Mouse (Mus musculus) neural tube, embryonic 13.5 days (tissue): ENCODE results near the gene Esm1. TPM values are rescaled to one million over a fixed set of nuclear protein-coding genes. Genes with fewer than 3 reads are reported as not detected.

ENCODE experiments used
- ATAC-seq: fragments of 200-750 bp; cut with Nextera tagmentation; 2 replicates; pipeline ENCODE4 v1.8.0; 2017; ENCODE audit warnings: low read depth, mild to moderate bottlenecking, moderate TSS enrichment, moderate library complexity
- H3K27ac ChIP-seq: fragments of 300-500 bp; sonication (generic); replicated peaks from 2 replicates; pipeline ENCODE4 v1.5.1; 2015; ENCODE audit warnings: moderate library complexity, mild to moderate bottlenecking, inconsistent platforms
- H3K27me3 ChIP-seq: fragments of 300-500 bp; sonication (generic); 2 replicates; pipeline ENCODE4 v1.6.1; 2015; ENCODE audit warnings: mild to moderate bottlenecking, inconsistent platforms
- H3K36me3 ChIP-seq: fragments of 300-500 bp; sonication (generic); 2 replicates; pipeline ENCODE4 v1.6.1; 2015; ENCODE audit warnings: mild to moderate bottlenecking, inconsistent platforms
- H3K4me1 ChIP-seq: fragments of 300-500 bp; sonication (generic); replicated peaks from 2 replicates; pipeline ENCODE4 v1.6.1; 2015; ENCODE audit warnings: inconsistent platforms
- H3K4me2 ChIP-seq: fragments of 300-500 bp; sonication (generic); 2 replicates; pipeline ENCODE4 v1.6.1; 2015; ENCODE audit warnings: inconsistent platforms, mild to moderate bottlenecking, moderate library complexity
- H3K4me3 ChIP-seq: fragments of 300-500 bp; sonication (generic); 2 replicates; pipeline ENCODE4 v1.5.1; 2015; ENCODE audit warnings: mild to moderate bottlenecking, inconsistent platforms
- H3K9ac ChIP-seq: fragments of 300-500 bp; sonication (generic); 2 replicates; pipeline ENCODE4 v1.6.1; 2015; ENCODE audit warnings: moderate library complexity, mild to moderate bottlenecking, inconsistent platforms
- H3K9me3 ChIP-seq: fragments of 300-500 bp; sonication (generic); 2 replicates; pipeline ENCODE4 v1.6.1; 2016; ENCODE audit warnings: inconsistent platforms
- WGBS: fragments of 180-500 bp; shearing (Covaris S2); methylation state at CpG from one replicate; pipeline ENCODE4 v1.1.7; 2015; 5-methylcytosine and 5-hydroxymethylcytosine counted together
- polyA plus RNA-seq: library from polyadenylated mRNA; unstranded; fragments of >200 nt; fragmentation: Nextera tagmentation; extraction: Ambion mirVana; gene quantifications from 2 replicates; pipeline ENCODE4 v1.2.1, GENCODE M21; 2015

Esm1 gene
- polyA plus RNA-seq, 1 experiment from 2014 or later: 1.5 TPM

DNA sequence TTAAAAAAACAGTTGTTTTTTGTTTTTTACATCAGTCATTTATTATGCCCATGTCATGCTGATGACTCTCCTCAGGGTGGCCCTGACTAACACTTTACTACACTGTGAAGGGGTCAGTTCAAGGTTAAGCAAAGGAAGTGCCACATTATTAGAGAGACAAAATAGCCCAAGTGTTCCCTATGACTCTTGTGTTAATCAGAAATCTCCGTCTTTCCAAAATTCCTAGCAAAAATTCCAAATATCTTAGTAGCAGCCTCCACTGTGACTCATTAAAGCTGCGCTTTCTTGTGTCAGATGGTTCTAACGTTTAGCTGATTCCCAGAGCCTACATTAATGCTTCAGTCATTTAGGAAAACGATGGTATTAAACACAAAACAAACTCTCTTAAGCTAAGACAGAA lies 7.3 kb upstream of the Esm1 start:
- no peak for ATAC-seq
- Histone ChIP-seq H3K27me3 (no peaks in the 10 kb centered on the region), H3K9ac (no peak overlapping the region), H3K27ac (no peak overlapping the region), H3K36me3 (no peaks in the 10 kb centered on the region), H3K4me1 (no peaks in the 10 kb centered on the region), H3K4me3 (no peak overlapping the region), H3K4me2 (no peak overlapping the region), H3K9me3 (no peaks in the 10 kb centered on the region)
- 67% methylated on average over 4 of the region's 4 CpGs for WGBS

DNA sequence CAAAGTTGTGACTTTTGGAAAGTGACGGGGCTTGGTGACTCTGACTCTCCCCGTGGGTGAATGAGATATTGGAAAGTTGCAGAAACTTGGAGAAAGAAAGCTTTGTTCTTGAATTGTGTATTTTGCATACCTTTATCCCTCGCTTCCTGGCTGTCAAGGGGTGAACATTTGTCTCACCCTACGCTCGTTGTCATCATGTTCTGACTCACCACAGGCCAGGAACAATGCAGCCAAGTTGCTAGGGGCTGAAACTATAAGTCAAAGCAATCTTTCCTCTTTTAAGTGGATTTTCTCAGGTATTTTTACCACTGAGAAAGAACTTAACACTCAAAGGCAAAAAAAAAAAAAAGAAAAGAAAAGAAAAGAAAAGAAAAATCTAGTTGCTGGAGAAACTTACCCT lies 6.3 kb upstream of the Esm1 start:
- no peaks in the 10 kb centered on the region for H3K9me3 ChIP-seq
- H3K27me3 ChIP-seq: no peaks in the 10 kb centered on the region
- WGBS: 61% methylated on average over 5 of the region's 5 CpGs
- no peak overlapping the region for H3K27ac ChIP-seq
- no peak for ATAC-seq
- no peak overlapping the region for H3K9ac ChIP-seq
- H3K4me3 ChIP-seq: no peak overlapping the region
- no peaks in the 10 kb centered on the region for H3K36me3 ChIP-seq
- no peaks in the 10 kb centered on the region for H3K4me1 ChIP-seq
- no peak overlapping the region for H3K4me2 ChIP-seq

DNA sequence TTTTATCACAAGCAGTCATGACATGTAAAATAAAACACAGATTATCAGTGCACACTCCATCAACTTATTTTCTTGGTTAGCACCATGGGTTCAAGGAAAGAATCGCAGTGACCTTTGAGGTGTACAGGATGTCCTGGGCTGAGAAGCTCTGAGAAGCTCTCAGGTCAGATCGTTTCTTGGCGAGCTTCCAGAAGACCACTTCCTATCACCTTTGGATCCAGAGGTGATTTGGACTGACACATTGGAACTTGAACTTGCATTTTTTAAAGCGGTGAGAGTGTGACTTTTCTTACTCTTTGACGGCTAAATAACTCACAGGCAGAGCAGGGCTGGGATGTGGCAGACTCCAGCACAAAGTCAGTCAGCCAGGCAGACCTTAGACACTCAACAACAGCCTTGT lies 4.1 kb upstream of the Esm1 start:
- Histone ChIP-seq H3K27ac (no peak overlapping the region), H3K4me3 (no peak overlapping the region), H3K27me3 (0 out of 2 replicates have a peak, but pooled peaks cover 3% of the 10 kb centered on the region), H3K9me3 (no peaks in the 10 kb centered on the region), H3K36me3 (no peaks in the 10 kb centered on the region), H3K4me2 (no peak overlapping the region), H3K9ac (no peak overlapping the region), H3K4me1 (no peaks in the 10 kb centered on the region; the same call in 1 of the 2 replicates)
- 95% methylated on average over 5 of the region's 5 CpGs for WGBS
- no peak for ATAC-seq

DNA sequence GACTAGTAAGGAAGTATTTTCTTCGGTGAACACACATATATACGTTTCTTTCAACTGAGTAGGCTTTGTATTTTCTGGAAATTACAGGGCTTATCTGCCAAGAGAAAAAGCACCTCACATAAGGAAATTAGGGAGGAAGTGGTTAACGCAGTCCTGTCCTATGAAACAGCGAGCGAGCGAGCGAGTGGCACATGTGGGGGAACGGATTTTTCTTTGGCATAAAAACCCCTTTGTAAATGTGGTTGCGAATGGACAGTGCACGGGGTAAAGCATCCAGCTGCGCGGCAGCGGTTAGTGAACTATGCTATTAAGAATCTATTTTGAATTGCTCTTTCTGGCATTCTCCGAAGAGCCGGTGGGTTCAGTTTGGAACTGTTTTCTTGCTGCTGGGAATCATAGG lies 1.9 kb downstream of the Esm1 start:
- Histone ChIP-seq H3K9me3 (no peaks in the 10 kb centered on the region), H3K4me2 (no peak overlapping the region), H3K36me3 (no peaks in the 10 kb centered on the region), H3K27me3 (0 out of 2 replicates have a peak, but pooled peaks cover 8% of the 10 kb centered on the region), H3K4me1 (no peaks in the 10 kb centered on the region; the same call in 1 of the 2 replicates), H3K4me3 (no peak overlapping the region), H3K9ac (no peak overlapping the region), H3K27ac (no peak overlapping the region)
- ATAC-seq: no peak
- WGBS: 78% methylated on average over 15 of the region's 15 CpGs

DNA sequence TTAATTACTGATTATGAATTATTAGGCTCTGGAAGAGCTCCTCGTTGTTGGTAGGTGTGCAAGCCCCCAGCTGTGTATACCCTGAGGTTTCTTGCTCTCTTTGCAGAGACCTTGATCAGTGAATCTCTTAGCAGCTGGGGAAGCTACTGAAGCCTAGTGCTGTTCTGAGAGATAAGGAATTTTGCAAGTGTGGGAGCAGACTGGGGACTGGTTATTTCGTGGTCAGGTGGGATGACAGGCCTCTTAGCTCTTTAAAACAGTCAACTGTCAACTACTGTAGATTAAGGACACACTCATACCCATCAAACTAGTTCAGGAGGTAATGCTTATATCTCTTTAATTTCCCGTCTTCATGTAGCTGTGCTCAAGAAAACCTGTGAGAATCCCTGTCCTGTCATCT lies 2.9 kb downstream of the Esm1 start:
- 0 out of 2 replicates have a peak, but pooled peaks cover 8% of the 10 kb centered on the region for H3K27me3 ChIP-seq
- H3K4me2 ChIP-seq: no peak overlapping the region
- 70% methylated on average over 3 of the region's 3 CpGs for WGBS
- no peak overlapping the region for H3K9ac ChIP-seq
- no peaks in the 10 kb centered on the region for H3K36me3 ChIP-seq
- no peaks in the 10 kb centered on the region for H3K9me3 ChIP-seq
- no peaks in the 10 kb centered on the region; the same call in 1 of the 2 replicates for H3K4me1 ChIP-seq
- no peak overlapping the region for H3K27ac ChIP-seq
- H3K4me3 ChIP-seq: no peak overlapping the region
- no peak for ATAC-seq

DNA sequence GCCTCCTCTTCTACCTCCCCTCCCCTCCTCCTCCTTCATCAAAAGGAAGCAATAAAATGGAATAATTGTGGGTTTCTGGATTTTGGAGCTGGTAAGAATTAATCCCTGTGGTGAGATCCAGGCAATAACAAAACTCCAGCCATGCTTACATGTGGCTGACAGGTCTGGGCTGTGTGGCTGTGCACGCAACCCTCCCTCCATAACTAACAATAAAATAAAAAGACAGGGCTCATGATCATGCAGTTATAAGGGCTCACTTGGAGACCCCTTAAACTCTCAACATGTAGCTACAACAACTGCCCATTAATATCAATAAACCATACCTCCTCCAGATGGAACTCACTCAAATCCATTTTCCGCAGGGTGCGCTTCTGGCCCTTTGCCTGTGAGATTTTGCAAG lies 4.4 kb downstream of the Esm1 start:
- Histone ChIP-seq H3K36me3 (no peaks in the 10 kb centered on the region), H3K4me1 (no peaks in the 10 kb centered on the region; the same call in 1 of the 2 replicates), H3K4me3 (no peak overlapping the region), H3K4me2 (no peak overlapping the region), H3K27ac (no peak overlapping the region), H3K9ac (no peak overlapping the region), H3K9me3 (no peaks in the 10 kb centered on the region), H3K27me3 (0 out of 2 replicates have a peak, but pooled peaks cover 8% of the 10 kb centered on the region)
- ATAC-seq: no peak
- 87% methylated on average over 3 of the region's 3 CpGs for WGBS

DNA sequence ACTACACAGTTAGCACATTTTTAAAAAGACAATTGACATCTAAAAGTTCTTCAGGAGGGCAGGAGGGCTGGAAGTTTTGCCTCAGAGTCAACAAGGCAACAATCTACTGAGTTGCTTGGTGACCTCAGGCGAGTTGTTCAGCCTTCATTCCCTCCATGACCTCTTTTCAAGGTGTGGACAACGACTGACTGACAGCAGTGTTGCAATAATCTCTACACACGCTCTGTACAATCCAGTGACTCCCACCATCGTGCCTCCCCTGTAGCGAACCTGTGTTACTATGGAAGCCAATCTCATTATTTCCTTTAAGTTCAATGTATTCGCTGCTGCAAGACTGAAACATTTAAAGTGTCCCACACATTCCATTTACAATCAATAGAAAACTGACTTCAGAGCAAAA lies 12.4 kb downstream of the Esm1 start:
- WGBS: 84% methylated on average over 6 of the region's 6 CpGs
- Histone ChIP-seq H3K27me3 (no peaks in the 10 kb centered on the region), H3K4me2 (no peak overlapping the region), H3K9me3 (no peaks in the 10 kb centered on the region), H3K9ac (no peak overlapping the region), H3K4me1 (peaks cover 14% of the 10 kb centered on the region), H3K4me3 (no peak overlapping the region), H3K27ac (no peak overlapping the region), H3K36me3 (no peaks in the 10 kb centered on the region)
- no peak for ATAC-seq

DNA sequence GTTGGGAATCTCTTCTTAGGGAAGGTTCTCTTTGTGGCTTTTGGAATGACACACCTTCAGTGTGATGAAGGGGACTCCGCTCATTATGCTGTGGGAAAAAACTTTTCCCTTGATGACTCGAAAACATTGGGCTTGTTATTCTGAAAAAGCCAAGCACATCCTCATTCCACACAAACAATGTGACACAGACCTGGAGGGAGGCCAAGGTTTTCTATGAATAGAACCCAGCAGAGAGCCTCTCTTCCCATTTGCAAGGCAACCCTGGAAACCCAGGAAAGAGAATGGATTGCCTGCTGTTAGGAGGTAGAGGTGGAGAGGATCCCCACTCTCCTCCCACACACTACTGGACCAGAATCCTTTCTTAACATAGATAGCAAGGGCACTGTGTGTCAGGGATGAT lies 14.6 kb downstream of the Esm1 start:
- Histone ChIP-seq H3K4me3 (no peak overlapping the region), H3K36me3 (no peaks in the 10 kb centered on the region), H3K4me1 (peaks cover 14% of the 10 kb centered on the region), H3K27ac (peak overlapping the region; percentile 61; the same call in 1 of the 2 replicates), H3K27me3 (no peaks in the 10 kb centered on the region), H3K9ac (no peak overlapping the region), H3K4me2 (peak overlapping the region; percentile 28), H3K9me3 (no peaks in the 10 kb centered on the region)
- ATAC-seq: peak; percentile 62
- WGBS: 12% methylated on average over 2 of the region's 2 CpGs

DNA sequence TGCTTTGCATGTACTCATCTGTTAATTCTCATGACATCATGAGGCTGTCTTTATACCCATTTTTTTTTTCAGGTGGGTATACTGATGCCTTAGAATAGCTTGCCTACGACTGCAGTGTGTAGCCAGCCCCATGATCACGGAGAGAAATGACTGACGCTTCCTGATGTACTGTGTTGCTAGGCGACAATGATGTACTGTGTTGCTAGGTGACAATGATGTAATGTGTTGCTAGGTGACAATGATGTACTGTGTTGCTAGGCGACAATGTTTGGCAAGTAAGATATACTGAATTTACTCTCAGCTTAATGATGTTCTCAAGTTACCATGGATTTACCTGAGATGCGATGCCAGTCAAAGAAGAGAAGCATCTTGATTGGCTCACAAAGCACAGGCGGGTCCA lies 16.4 kb downstream of the Esm1 start, which contains the start of gene Gzmk:
Gene Gzmk, minus strand, starts transcription at position 98 of the 400 bp plus-strand sequence.
- 0 out of 2 replicates have a peak within 1 kb of the TSS, but pooled peaks have one; percentile 1 for H3K27ac ChIP-seq
- H3K9me3 ChIP-seq: no peaks in the 10 kb centered on the region
- H3K36me3 ChIP-seq: no peaks in the 10 kb centered on the region
- no peaks in the 10 kb centered on the region for H3K27me3 ChIP-seq
- 35% methylated on average over 7 of the region's 7 CpGs for WGBS
- no peak within 1 kb of the TSS for H3K4me3 ChIP-seq
- peaks cover 14% of the 10 kb centered on the region for H3K4me1 ChIP-seq
- no peak within 1 kb of the TSS for H3K9ac ChIP-seq
- no peak within 1 kb of the TSS for H3K4me2 ChIP-seq
- peak; percentile 95 for ATAC-seq

DNA sequence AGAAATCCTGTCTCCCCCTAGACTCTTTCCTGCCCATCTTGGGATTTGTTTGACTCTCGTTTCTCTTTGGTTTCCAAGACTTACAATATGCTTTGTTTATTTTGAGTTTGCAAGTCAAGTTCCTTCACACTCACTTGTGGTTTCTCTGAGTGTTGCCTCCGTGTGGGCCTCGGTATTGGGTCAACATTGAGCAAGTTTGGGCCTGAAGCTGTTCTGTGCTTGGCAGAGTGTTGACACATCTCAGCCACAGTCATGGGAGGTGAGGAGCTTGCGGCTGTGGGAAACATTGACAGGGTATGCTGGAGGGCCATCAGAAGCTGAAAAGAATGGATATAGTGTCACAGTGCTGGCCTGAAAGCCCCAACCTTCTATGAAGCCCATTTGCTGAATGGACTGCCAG lies 17.6 kb downstream of the Esm1 start:
- no peak overlapping the region for H3K4me3 ChIP-seq
- no peak overlapping the region for H3K4me2 ChIP-seq
- peaks cover 14% of the 10 kb centered on the region for H3K4me1 ChIP-seq
- WGBS: 92% methylated on average over 4 of the region's 4 CpGs
- no peak overlapping the region for H3K9ac ChIP-seq
- H3K36me3 ChIP-seq: no peaks in the 10 kb centered on the region
- H3K27ac ChIP-seq: no peak overlapping the region
- H3K27me3 ChIP-seq: no peaks in the 10 kb centered on the region
- no peak for ATAC-seq
- H3K9me3 ChIP-seq: no peaks in the 10 kb centered on the region

DNA sequence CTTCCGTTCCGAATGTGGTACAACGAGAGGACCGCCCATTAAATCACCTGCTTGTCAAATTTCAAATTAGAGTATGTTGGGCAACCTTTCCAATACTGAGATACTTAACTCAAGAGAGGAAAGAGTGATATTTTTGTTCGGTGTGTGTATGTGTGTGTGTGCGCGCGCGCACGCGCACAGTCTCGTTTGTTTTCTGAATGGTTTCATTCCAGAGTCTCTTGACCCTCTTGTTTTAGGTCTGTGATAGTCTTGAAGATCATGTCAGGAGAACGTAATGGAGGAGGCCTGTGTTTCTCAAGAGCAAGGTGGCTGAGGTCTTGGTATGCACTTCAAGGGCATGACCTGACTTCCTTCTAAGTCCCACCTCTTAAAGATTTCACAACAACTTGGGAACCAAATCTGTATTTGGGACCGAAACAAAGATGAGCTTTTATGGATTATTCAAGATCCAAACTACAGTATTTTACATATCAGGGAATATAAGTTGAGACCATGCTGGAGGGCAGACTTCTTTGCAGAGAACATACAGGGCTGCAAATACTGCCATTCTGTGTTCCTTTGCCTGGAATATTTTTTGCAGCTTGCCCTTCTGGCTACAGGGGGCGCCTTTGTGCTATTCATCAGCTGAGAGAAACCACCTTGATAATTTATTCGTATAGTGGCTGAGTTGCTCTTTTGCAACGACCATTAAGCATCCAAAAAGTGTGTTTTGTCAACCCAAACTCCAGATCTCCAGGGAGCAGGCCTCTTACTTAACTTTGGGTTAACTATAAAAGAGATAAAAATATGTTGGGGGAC lies 18.4 kb downstream of the Esm1 start:
- H3K9ac ChIP-seq: no peak overlapping the region
- no peak overlapping the region for H3K27ac ChIP-seq
- H3K9me3 ChIP-seq: no peaks in the 10 kb centered on the region
- no peak overlapping the region for H3K4me3 ChIP-seq
- no peak overlapping the region for H3K4me2 ChIP-seq
- WGBS: 88% methylated on average over 17 of the region's 17 CpGs
- H3K27me3 ChIP-seq: no peaks in the 10 kb centered on the region
- peaks cover 14% of the 10 kb centered on the region for H3K4me1 ChIP-seq
- no peak for ATAC-seq
- H3K36me3 ChIP-seq: no peaks in the 10 kb centered on the region

DNA sequence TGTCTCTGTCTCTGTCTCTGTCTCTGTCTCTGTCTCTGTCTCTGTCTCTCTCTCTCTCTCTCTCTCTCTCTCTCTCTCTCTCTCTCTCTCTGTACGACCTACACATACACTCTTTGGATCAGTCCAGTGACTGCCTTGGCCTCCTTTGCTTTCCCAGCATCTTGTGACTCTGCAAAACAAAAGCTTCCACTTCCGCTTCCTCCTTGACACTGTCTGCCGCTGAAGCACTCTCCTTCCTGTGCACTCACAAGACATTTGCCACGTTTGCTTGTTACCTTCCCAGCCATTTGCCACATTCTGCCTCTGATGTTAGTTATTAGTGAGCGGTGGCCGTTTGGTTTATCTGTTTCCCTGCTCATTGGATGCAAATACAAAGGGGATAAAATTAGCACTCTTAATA lies 32.7 kb downstream of the Esm1 start:
- no peak overlapping the region for H3K4me3 ChIP-seq
- H3K27me3 ChIP-seq: no peaks in the 10 kb centered on the region
- H3K9ac ChIP-seq: no peak overlapping the region
- WGBS: 67% methylated on average over 6 of the region's 6 CpGs
- no peaks in the 10 kb centered on the region for H3K36me3 ChIP-seq
- no peak for ATAC-seq
- H3K4me2 ChIP-seq: no peak overlapping the region
- H3K27ac ChIP-seq: no peak overlapping the region
- no peaks in the 10 kb centered on the region for H3K9me3 ChIP-seq
- H3K4me1 ChIP-seq: no peaks in the 10 kb centered on the region

DNA sequence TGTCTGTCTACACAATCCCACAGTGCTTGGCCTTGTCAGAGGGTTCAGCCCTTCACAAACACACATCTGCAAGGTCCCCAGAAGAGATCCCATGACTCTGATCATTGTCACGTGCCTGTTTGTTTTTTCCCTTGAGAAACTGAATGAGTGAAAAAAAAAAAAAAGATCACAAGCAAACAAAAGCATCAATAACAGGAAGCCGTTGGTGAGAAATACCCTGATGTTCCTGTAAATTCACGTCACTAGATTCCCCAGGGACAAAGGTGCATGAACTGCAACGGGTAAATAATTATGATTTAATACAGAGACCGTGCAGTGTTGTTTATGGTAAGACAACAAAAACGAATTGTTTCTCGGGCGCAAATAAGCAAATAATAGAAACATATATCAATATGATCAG lies 35.6 kb downstream of the Esm1 start:
- Histone ChIP-seq H3K9ac (no peak overlapping the region), H3K4me1 (no peaks in the 10 kb centered on the region), H3K9me3 (no peaks in the 10 kb centered on the region), H3K27ac (no peak overlapping the region), H3K27me3 (no peaks in the 10 kb centered on the region), H3K4me3 (no peak overlapping the region), H3K36me3 (no peaks in the 10 kb centered on the region), H3K4me2 (no peak overlapping the region)
- no peak for ATAC-seq
- 73% methylated on average over 8 of the region's 8 CpGs for WGBS
